Mouse (Mus musculus) adrenal gland, postnatal 36 days (tissue): Measurements from ENCODE around the gene Cd2bp2. TPM values are rescaled to one million over a fixed set of nuclear protein-coding genes. Genes with fewer than 3 reads are reported as not detected.

Experiments used
- DNase-seq, 2 experiments: peaks; one replicate each; pipeline ENCODE4 v3.0.0; 2021; ENCODE audit warnings: mixed read lengths in 1 of 2
- total RNA-seq, 2 experiments: library from RNA; stranded (reverse); gene quantifications; 2 replicates each; pipeline ENCODE4 v1.2.3; 2021

Cd2bp2 gene
- total RNA-seq, 2 experiments from 2014 or later = 59.3 to 61.0 TPM

GRCm38 (mm10) chr7:127217901-127218642 is 22.2 kb upstream of the Cd2bp2 start:
- no peak for DNase-seq

- DNase-seq = no peak
Measured at GRCm38 (mm10) chr7:127217475-127217874, 21.6 kb upstream of the Cd2bp2 start.

- no peak for DNase-seq
Measured at GRCm38 (mm10) chr7:127216307-127216706, 20.5 kb upstream of the Cd2bp2 start.

- DNase-seq = peak; percentile 64 to 69
Measured at GRCm38 (mm10) chr7:127214981-127215871, 19.4 kb upstream of the Cd2bp2 start.

GRCm38 (mm10) chr7:127214521-127214920 is 18.7 kb upstream of the Cd2bp2 start:
- DNase-seq = no peak

GRCm38 (mm10) chr7:127213930-127214329 is 18.1 kb upstream of the Cd2bp2 start:
- no peak for DNase-seq

GRCm38 (mm10) chr7:127213485-127213884 is 17.6 kb upstream of the Cd2bp2 start:
- DNase-seq = peak; percentile 40 to 62

- no peak for DNase-seq
Measured at GRCm38 (mm10) chr7:127212432-127213250, 16.8 kb upstream of the Cd2bp2 start.

GRCm38 (mm10) chr7:127211014-127211745 is 15.3 kb upstream of the Cd2bp2 start:
- DNase-seq = no peak

GRCm38 (mm10) chr7:127210266-127210665 is 14.4 kb upstream of the Cd2bp2 start:
- DNase-seq = no peak

- DNase-seq = no peak
Measured at GRCm38 (mm10) chr7:127209851-127210250, 14.0 kb upstream of the Cd2bp2 start.

- peak; percentile 95 to 96 for DNase-seq
Measured at GRCm38 (mm10) chr7:127208553-127209438, 12.9 kb upstream of the Cd2bp2 start, which contains the start of gene Mylpf. TSS of gene Mylpf (plus strand) at chr7:127208890.

GRCm38 (mm10) chr7:127208295-127208552 is 12.4 kb upstream of the Cd2bp2 start, which contains the start of gene Tbc1d10b:
TSS of gene Tbc1d10b (minus strand) at chr7:127208468.
- DNase-seq = no peak

GRCm38 (mm10) chr7:127207374-127208294 is 11.8 kb upstream of the Cd2bp2 start:
- peak in 1 of 2 experiments; percentile 27 for DNase-seq

- no peak for DNase-seq
Measured at GRCm38 (mm10) chr7:127206606-127207005, 10.8 kb upstream of the Cd2bp2 start.

GRCm38 (mm10) chr7:127196484-127196883 is 634 bp upstream of the Cd2bp2 start:
- DNase-seq = no peak

GRCm38 (mm10) chr7:127194633-127195029 is 1.2 kb downstream of the Cd2bp2 start:
- DNase-seq = no peak

GRCm38 (mm10) chr7:127194011-127194632 is 1.7 kb downstream of the Cd2bp2 start:
- no peak for DNase-seq

- no peak for DNase-seq
Measured at GRCm38 (mm10) chr7:127192989-127193388, 2.9 kb downstream of the Cd2bp2 start.
